Mouse (Mus musculus): ENCODE data around the gene Gm2663.
"Not testable (repeated sequence)": the region's sequence is repeated elsewhere in the genome, so short reads cannot be mapped to it uniquely, and the experiment has no call there.

Gene Gm2663

DNA sequence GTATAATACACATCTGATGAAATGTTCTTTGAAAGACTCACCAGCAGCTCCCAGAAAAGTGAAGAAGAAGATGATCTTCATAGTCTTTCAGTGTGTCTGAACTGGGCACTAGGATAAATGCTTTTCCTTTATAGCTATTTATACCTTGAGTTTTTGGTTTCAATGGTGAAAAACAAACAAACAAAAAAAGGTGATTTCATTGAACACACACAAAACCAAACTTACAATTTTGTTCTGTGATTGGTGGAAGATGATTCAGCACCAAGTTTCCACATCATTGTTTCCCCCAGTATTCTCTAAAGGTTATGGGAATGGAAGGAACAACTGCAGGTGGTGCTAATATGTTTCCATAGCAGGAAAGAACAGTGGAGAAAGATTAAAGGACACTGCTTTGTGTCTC lies at the start of gene Gm2663:
TSS of gene Gm2663 (minus strand) at position 101 of the 400 bp plus-strand sequence.
- in situ Hi-C loops (cut with MboI, MseI): not testable (repeated sequence)

DNA sequence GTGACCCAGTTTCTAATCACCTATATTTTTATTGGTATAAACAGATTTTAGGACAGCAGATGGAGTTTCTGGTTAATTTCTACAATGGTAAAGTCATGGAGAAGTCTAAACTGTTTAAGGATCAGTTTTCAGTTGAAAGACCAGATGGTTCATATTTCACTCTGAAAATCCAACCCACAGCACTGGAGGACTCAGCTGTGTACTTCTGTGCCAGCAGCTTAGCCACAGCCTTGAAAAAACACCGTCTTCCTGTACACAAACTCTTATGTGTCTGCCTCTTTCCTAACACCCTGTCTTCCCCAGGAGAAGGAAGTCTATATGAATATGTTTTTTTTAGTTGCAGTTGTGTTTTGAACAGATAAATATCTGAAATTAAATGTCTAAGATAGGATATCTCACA lies 49.3 kb upstream of the Gm2663 start:
- in situ Hi-C loops (cut with MboI, MseI): loop anchor here (5.0 to 10.0 kb wide), 2 partner anchors 509 to 1234 kb away; partner anchors contain the start of gene Mrps33

DNA sequence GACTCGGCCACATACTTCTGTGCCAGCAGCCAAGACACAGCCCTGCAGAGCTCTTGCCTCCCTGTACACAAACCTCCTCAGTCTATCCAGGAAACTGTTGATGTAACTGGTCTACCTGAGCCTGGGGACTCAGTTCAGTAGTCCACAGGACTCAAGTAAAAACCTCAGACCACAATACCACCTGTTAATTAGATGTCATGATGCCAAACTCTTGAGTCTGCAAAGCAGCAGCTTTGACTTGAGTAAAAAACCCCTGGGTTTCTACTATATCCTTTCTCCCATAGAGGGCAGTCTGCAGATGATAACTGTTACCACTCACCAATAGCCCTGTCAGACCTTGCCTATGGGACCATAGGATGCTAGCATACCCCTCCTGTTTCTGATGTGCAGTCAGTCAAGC lies 48.7 kb upstream of the Gm2663 start:
- in situ Hi-C loops (cut with MboI, MseI): loop anchor here (5.0 to 10.0 kb wide), 2 partner anchors 509 to 1233 kb away; partner anchors contain the start of gene Mrps33

DNA sequence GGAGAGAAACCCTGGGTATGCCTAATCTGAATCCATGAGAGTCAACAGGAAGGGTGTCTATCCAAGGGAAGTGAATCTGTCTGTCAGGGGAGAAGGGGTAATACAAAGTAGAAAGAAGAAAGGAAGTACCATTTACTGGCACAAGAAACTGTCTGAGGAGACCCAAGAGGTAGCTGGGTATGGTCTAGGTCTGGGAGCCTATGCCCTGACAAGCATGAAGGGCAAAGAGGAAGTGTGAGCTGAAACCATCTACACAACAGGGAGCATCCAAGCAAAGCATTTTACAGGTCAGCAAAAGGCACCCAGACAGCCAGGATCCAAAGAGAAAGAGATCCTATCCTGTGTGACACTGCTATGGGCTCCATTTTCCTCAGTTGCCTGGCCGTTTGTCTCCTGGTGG lies 47.9 kb upstream of the Gm2663 start:
- in situ Hi-C loops (cut with MboI, MseI): loop anchor here (5.0 to 10.0 kb wide), 2 partner anchors 510 to 1232 kb away; partner anchors contain the start of gene Mrps33

DNA sequence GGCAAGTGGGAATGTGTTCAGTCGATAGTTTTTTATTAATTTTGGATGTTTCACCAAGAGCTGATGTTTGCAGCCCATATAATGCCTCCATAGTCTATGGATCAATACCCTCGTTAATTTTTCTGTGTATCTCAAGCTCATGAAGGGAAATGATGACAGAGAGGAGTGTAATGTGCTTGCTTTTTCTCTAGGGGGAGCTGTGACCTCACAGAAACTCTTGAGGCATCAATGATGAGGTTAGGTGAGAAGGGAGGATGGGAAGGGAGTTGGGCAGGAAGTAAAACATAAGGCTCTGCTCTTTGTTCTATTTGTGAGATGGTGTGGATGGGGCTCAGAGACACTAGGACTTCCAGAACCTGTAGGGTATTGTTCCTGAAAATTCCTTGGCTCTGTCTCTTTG lies 47.3 kb upstream of the Gm2663 start:
- in situ Hi-C loops (cut with MboI, MseI): loop anchor here (5.0 to 10.0 kb wide), 2 partner anchors 511 to 1232 kb away; partner anchors contain the start of gene Mrps33

DNA sequence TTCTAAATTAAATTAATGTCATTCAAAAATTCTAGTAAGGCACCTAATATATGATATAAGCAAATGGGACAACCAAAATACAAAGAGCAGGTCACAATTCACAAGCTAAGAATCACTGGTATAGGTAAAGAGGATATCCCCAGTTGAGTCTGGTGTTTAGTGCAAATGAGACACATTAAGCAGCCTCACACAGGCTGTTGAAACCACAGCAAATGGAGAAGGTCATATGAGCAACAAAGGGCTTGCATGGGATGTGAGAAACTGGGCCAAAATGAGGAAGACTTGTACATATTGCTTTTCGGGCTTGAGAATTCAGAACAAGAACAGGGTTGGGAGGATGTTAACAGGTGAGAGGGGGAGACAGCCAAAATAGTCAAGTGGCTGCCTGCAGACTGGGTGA lies 45.5 kb upstream of the Gm2663 start:
- in situ Hi-C loops (cut with MboI, MseI): loop anchor here (5.0 to 10.0 kb wide), 2 partner anchors 513 to 1230 kb away; partner anchors contain the start of gene Mrps33

DNA sequence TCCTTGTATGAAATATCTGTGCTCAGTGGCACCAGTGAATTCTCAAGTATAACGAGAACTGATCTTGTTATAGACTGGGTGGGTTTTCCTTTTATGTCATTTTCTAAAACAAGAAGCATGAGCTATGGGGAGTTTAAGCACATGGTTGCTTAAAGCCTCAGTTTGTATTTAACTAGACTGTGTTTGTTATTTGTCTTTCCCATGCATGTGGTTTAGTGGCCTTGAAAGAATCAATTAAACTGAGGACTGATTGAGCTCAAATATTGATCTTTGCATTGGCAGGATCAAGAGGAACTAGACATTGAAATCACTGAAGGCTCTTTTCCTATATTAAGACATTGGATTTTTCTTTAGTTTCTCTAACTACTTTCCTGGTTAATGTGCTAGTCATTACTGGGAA lies 45.0 kb upstream of the Gm2663 start:
- in situ Hi-C loops (cut with MboI, MseI): loop anchor here (10.0 kb wide), 1 partner anchor 1230 kb away; the partner anchor contains the start of gene Mrps33

DNA sequence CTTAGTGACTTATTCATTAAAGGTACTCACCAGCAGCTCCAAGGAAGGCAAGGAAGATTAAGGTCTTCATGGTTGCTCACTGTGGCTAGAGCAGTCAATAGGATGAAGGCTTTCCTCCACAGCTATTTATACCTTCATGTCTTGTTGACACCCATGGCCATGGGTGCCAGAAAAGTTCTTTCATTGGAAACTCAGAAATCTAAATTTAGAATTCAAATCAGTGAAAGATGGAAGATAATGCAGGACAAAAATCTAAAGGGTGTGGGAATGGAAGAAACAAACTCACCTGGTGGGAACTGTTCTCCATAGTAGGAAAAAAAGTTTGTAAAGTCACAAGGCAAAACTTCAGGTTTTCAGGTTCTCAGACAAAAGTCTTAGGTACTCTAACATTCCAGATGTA lies 36.1 kb upstream of the Gm2663 start, which contains the start of gene 2210010C04Rik:
TSS of gene 2210010C04Rik (minus strand) at position 101 of the 400 bp plus-strand sequence.
- in situ Hi-C loops (cut with MboI, MseI): no loop called here

DNA sequence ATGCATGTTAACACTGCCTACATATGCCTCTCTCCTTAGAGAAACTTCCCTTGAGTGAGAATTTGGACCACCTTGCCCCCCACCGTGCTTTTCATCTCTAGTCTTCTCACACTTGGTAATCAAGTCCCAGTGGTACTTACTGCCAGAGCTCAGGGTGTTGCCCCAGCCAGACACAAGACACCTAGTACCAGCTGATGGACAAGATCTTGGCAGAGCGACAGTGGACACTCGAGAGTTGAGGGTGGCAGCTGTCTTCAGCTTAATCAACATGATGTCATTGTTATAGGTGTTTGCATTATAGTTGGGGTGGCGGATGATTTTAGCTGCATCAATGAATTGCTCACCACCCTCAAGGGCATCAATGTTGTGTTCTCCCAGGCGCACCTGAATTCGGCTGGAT lies 33.5 kb upstream of the Gm2663 start:
- in situ Hi-C loops (cut with MboI, MseI): no loop called here

DNA sequence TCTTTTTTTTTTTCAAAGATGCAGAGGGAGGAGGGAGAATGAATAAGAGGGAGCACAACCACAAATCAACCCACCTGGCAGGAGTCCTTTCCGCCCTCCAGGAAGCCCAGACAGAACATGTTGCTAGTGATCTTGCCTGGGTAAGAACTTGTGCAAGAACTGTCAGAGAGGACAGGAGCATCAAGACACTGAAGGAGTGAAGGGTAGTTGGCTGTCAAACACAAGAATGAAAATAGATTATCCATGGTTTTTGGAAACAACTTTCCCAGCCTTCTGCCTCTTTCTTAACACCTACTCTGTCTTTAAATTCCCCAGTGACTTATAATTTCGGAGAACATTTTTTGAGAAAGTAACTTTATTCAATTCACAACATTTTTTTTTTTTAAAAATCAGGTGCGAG lies 33.0 kb upstream of the Gm2663 start:
- in situ Hi-C loops (cut with MboI, MseI): no loop called here

DNA sequence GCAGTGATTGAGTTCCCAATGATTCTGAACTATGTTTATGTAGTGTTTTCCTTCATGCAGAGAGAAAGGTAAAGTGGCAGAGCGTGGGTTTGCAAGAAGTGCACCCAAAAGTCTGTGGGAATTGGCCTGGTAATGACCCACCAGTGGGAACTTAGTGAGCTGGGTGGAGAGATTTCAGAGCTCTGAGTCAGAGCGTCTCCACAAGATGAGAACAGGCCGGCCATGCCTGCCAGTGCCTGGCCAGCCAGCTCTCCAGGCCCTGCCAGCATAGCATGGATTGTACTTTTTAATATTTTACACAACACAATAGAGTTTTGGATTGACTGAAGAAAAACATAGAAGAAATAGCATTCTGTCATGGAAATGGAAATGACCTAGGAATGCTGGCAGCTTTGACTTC lies 31.5 kb upstream of the Gm2663 start:
- in situ Hi-C loops (cut with MboI, MseI): no loop called here

DNA sequence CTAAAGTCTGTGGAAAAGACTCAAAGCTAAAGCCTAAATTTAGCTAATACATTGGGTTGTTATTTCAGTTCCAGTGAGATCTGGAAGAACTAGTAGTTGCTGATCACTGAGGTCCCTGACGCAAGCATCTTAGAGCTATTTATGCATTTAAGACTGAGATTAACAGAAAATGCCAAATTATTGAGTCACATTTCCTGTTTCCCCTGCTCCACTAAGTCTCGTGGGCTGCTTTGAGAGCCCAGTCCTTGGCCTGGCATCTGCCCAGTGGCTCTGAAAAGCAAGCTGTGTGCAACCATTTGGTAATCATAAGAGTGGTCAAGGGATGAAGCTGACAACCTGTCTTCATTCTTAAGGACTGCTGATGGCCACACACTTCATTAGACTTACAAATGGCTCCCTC lies 27.8 kb upstream of the Gm2663 start:
- in situ Hi-C loops (cut with MboI, MseI): no loop called here

DNA sequence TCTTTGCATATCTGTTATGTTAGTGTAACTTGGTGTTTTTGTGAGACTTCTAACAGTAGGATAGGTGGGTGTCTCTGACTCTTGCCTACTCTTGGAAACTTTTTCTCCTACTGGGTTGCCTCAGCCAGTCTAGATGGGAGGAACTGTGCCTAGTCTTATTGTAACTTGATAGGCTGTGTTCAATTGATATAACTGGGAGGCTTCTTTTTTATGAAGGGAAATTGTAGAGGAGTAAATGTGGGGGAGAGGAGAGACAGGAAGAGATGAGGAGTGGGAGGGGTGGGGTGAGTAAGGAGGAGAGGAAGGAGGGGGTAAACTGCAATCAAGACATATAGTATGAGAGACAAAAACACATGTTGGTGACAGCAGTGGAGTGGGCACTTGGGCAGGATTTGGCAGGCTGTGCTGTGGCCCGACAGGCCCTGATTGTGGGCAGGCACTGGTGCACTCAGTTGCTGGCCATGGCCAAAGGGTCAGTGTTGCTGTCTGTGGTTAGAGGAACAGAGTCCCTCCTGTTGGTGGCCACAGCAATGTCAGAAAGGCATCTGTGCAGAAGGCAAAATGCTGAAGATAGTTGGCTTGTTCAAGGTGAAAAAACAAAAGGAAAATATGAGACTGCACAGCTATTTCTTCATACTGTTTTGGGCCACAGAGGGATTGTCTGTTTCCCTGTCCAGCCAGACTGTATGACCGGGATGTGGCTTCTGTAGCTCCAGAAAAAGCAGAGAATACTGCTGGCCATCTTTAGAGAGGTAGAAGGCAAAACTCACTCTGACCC lies 26.8 kb upstream of the Gm2663 start:
- in situ Hi-C loops (cut with MboI, MseI): no loop called here

DNA sequence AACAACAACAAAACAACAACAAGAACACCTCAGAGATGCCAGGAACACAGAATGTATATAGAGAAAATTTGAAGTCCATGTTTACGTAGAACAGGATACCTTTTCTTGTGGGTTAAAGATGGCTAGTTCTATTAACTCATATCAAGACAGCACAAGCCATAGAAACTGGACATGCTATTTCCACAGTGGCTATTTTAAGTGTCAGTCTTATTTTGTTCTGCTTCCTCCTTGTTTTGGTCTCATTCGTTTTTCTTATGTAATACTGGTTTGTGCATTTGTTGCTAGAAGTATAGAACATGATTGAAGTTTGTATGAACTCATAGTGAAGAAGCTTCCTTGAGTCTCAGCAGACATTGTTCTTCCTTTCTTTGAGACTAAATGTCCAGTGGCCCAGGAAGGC lies 19.9 kb upstream of the Gm2663 start:
- in situ Hi-C loops (cut with MboI, MseI): no loop called here

DNA sequence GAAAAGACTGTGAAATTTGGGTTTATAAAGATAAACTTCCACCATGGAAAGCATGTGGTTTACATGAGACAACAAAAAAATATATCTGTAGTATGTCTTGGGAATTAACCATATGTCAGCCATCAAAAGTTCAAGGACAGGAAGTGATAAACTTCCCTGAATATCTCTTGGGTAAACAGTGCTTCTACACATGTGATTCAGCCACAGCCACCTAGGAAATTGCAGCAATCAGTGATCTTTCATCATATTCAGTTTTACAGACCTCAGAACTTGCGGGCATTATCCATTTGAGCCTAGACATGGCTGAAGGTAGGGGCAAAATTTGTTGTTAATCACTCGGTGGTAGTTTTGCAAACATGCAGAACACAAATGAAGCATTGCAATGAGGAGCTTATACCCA lies 19.4 kb upstream of the Gm2663 start:
- in situ Hi-C loops (cut with MboI, MseI): no loop called here

DNA sequence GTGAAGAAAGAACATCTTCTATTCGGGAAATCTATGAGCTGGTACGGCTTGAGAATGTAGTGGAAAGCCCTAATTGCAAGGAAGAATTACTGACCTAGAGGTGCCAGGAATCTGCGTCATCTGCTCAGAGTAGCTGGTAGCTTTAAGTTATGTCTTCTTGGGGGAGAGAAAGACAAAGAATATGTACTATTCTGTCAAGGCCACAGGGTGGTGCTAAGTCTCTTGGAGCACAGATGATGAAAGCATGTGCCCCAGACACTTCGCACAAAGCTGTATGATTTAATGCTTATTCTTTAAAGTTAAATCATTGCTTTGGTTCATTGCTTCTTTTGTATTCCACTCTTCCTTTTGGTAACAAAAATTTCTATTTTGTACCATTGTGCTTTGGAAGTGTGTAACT lies 15.8 kb upstream of the Gm2663 start:
- in situ Hi-C loops (cut with MboI, MseI): no loop called here

DNA sequence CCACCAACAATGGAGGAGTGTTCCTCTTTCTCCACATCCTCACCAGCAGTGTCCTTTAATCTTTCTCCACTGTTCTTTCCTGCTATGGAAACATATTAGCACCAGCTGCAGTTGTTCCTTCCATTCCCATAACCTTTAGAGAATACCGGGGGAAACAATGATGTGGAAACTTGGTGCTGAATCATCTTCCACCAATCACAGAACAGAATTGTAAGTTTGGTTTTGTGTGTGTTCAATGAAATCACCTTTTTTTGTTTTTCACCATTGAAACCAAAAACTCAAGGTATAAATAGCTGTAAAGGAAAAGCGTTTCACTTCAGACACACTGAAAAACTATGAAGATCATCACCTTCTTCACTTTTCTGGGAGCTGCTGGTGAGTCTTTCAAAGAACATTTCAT lies 34.8 kb downstream of the Gm2663 start, which contains the start of gene 1810009J06Rik:
TSS of gene 1810009J06Rik (plus strand) at position 301 of the 400 bp plus-strand sequence.
- in situ Hi-C loops (cut with MboI, MseI): not testable (repeated sequence)

DNA sequence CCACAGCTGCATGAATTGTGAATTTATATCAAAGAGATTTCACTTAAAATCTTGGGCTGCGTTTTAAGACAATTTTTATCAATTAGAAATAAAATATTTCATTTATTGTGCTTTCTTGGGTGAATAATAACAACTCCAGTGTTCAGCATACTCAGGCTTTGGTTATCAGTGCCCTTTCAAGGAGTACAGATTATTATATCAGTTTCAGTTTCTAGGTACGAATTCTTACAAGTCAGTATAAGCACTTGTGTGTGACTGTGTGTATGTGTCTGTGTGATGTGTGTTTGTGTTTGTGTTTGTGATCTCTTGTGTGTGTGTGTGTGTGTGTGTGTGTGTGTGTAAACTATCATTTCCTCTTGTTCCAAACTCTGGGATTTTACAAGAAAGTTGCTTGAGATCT lies 45.6 kb downstream of the Gm2663 start:
- in situ Hi-C loops (cut with MboI, MseI): no loop called here

DNA sequence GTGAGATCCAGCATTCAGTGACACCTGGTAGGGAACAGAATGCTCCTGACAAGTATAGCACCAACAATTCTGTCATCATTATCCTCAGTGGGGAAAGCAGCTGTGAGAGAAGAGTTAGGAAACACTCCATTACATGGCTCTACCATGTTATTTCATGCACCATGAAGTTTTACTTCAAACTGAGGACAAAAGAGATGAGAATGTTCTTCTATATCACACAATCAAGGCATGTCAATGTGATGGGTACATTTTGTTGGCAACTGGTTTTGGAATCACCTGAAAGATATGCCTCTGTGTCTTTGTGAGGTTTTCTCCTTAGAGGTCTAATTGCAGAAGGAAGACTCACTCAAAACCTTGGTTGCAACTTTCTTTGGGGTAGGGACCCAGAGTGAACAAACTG lies 47.5 kb downstream of the Gm2663 start, which contains the start of gene Gm4744:
TSS of gene Gm4744 (minus strand) at position 101 of the 400 bp plus-strand sequence.
- in situ Hi-C loops (cut with MboI, MseI): no loop called here
